19 mouse cellular contexts compared by ENCODE assay signal in genomic region chr8:121570801-121571200, GRCm38 (mm10). TPM values are rescaled to one million over a fixed set of nuclear protein-coding genes. Genes with fewer than 3 reads are reported as not detected.
A peak's percentile ranks its signal among the peaks of the same experiment; 100 is the strongest.
DNase-seq lines count a peak whose midpoint lies in the region; ATAC-seq and TF ChIP-seq lines count a peak whose summit lies in the region.
"Had no signal": no experiment of that assay in that cellular context is flagged by ENCODE, and none has a peak within 500 bp of the region (broad histone marks: within the 10 kb centered on the region; RNA-seq: fewer than 3 reads in every experiment).

No protein-coding gene starts in this region.

- intact Hi-C loops in left cerebral cortex, adult 2 months (cut with DNase I), result no loop called here
- intact Hi-C loops in left cerebral cortex, postnatal 4 days (cut with DNase I), result no loop called here

- in situ Hi-C loops in ES-E14 (cut with MboI; ENCODE audit: low sequenced_read_pairs in 2 of 2, unreplicated experiment in 2 of 2), result no loop called here

- peak overlapping the region; percentile 36 for H3K4me2 ChIP-seq in liver, embryonic 13.5 days
- no peak overlapping the region for H3K4me2 ChIP-seq in forebrain, embryonic 15.5 days (replicated peaks)
- H3K4me2 ChIP-seq: forebrain, embryonic 12.5 days had no signal

- H3K9me3 ChIP-seq in ES-E14 (ENCODE audit: control insufficient read depth, insufficient read depth, low read depth, low read length), result no peaks in the 10 kb centered on the region
- no peaks in the 10 kb centered on the region for H3K9me3 ChIP-seq in liver, embryonic 13.5 days (replicated peaks)
- H3K9me3 ChIP-seq in forebrain, embryonic 15.5 days, result no peaks in the 10 kb centered on the region
- H3K9me3 ChIP-seq: embryonic facial prominence, embryonic 10.5 days; forebrain, embryonic 12.5 days had no signal

- peak; percentile 24; the same call in 1 of the 2 replicates for ATAC-seq in frontal cortex, adult (ENCODE audit: low TSS enrichment)
- no peak for ATAC-seq in liver, embryonic 13.5 days (ENCODE audit: low read depth)
- no peak for ATAC-seq in forebrain, embryonic 15.5 days (replicated peaks)
- ATAC-seq: hindbrain, postnatal 0 days had no signal

- no peak for TF ChIP-seq CTCF in left cerebral cortex, adult 2 months (IDR thresholded peaks at IDR 0.05)

- no peak for DNase-seq in frontal cortex, adult 2 months (ENCODE audit: extremely low spot score in 1 of 2, low spot score in 1 of 2)
- no peak for DNase-seq in left cerebral cortex, adult 2 months (ENCODE audit: extremely low spot score in 1 of 2, low spot score in 2 of 2)
- no peak for DNase-seq in left cerebral cortex, postnatal 4 days
- no peak for DNase-seq in ES-E14 (ENCODE audit: low read depth, low spot score)
- no peak for DNase-seq in liver, embryonic 13.5 days
- no peak for DNase-seq in adrenal gland, postnatal 36 days
- DNase-seq: cerebellum, adult 11-12 months; gastrocnemius, postnatal 10 days; kidney, postnatal 10 days; midbrain, embryonic 14.5 days had no signal

- H3K27me3 ChIP-seq in liver, embryonic 13.5 days, result no peaks in the 10 kb centered on the region
- H3K27me3 ChIP-seq in forebrain, embryonic 15.5 days, result no peaks in the 10 kb centered on the region
- H3K27me3 ChIP-seq: forebrain, embryonic 12.5 days had no signal

- 67% methylated on average over 17 of the region's 17 CpGs for WGBS in liver, embryonic 13.5 days (ENCODE audit: insufficient replicate concordance)
- 91% methylated on average over 17 of the region's 17 CpGs for WGBS in forebrain, embryonic 15.5 days

- H3K4me1 ChIP-seq in ES-E14 (ENCODE audit: control insufficient read depth in 2 of 2, insufficient read depth in 2 of 2, low read length in 2 of 2, poor library complexity in 1 of 2), result peaks cover 2 to 14% of the 10 kb centered on the region in 2 experiments; a peak in 3 of 4 replicates
- peaks cover 71% of the 10 kb centered on the region for H3K4me1 ChIP-seq in liver, embryonic 13.5 days (replicated peaks)
- H3K4me1 ChIP-seq in forebrain, embryonic 15.5 days, result 0 out of 2 replicates have a peak, but pooled peaks cover under 1% of the 10 kb centered on the region

- H3K36me3 ChIP-seq in ES-E14 (ENCODE audit: control insufficient read depth, insufficient read depth, low read length, poor library complexity, severe bottlenecking), result no peaks in the 10 kb centered on the region
- H3K36me3 ChIP-seq in liver, embryonic 13.5 days, result peaks cover 6% of the 10 kb centered on the region
- H3K36me3 ChIP-seq in forebrain, embryonic 15.5 days, result no peaks in the 10 kb centered on the region
- H3K36me3 ChIP-seq: forebrain, embryonic 12.5 days had no signal

- peak overlapping the region; percentile 33; the same call in 1 of the 2 replicates for H3K9ac ChIP-seq in ES-E14 (ENCODE audit: insufficient read depth, low read depth, low read length, poor library complexity, severe bottlenecking)
- no peak overlapping the region for H3K9ac ChIP-seq in liver, embryonic 13.5 days
- no peak overlapping the region for H3K9ac ChIP-seq in forebrain, embryonic 15.5 days (replicated peaks)
- H3K9ac ChIP-seq: forebrain, embryonic 12.5 days had no signal

- no peak overlapping the region for H3K4me3 ChIP-seq in left cerebral cortex, adult 2 months
- peak overlapping the region; percentile 46 to 59 for H3K4me3 ChIP-seq in ES-E14 (ENCODE audit: insufficient read depth in 1 of 2, low read depth in 1 of 2, low read length in 2 of 2, poor library complexity in 1 of 2, severe bottlenecking in 1 of 2)
- H3K4me3 ChIP-seq in liver, embryonic 13.5 days (replicated peaks), result peak overlapping the region; percentile 16
- H3K4me3 ChIP-seq in forebrain, embryonic 15.5 days, result no peak overlapping the region
- H3K4me3 ChIP-seq: embryonic facial prominence, embryonic 10.5 days; forebrain, embryonic 12.5 days had no signal

- H3K27ac ChIP-seq in left cerebral cortex, adult 2 months, result peak overlapping the region; percentile 76
- no peak overlapping the region for H3K27ac ChIP-seq in ES-E14 (ENCODE audit: insufficient read depth, low read depth, low read length, poor library complexity, severe bottlenecking)
- peak overlapping the region; percentile 30; the same call in 1 of the 2 replicates for H3K27ac ChIP-seq in liver, embryonic 13.5 days
- H3K27ac ChIP-seq in forebrain, embryonic 15.5 days (replicated peaks), result no peak overlapping the region
- H3K27ac ChIP-seq: embryonic facial prominence, embryonic 10.5 days; forebrain, embryonic 12.5 days; hindbrain, postnatal 0 days had no signal

TF ChIP-seq in ES-E14, 5 proteins besides CTCF, POLR2A, EP300 and RAD21:
- TF ChIP-seq HCFC1 (IDR thresholded peaks at IDR 0.05; ENCODE audit: borderline replicate concordance, insufficient read depth, low read length) (no peak), CHD2 (IDR thresholded peaks at IDR 0.05; ENCODE audit: low read depth, low read length) (no peak), MAFK (IDR thresholded peaks at IDR 0.05; ENCODE audit: insufficient read depth, low read depth, low read length) (no peak), ZC3H11A (IDR thresholded peaks at IDR 0.05; ENCODE audit: borderline replicate concordance, low read depth, low read length) (no peak), ZNF384 (IDR thresholded peaks at IDR 0.05; ENCODE audit: low read depth, low read length) (no peak)

RNA-seq across cellular contexts. Expression of gene Fbxo31, which starts 7.8 kb away (rescaled TPM):
- polyA plus RNA-seq in frontal cortex, adult 2 months (2012; rRNA removed), result 70.9 and 77.2 TPM in 2 replicates
- 100 to 1,000 TPM in 1 of 2 experiments, 10 to 100 TPM in 1; 97.8 to 104 TPM for total RNA-seq in left cerebral cortex, adult 2 months (2021)
- 10 to 100 TPM; 64.1 to 67.3 TPM for total RNA-seq in left cerebral cortex, postnatal 4 days (2021)
- total RNA-seq in ES-E14 (2012; rRNA removed), result 15.5 and 16.9 TPM in 2 replicates
- 10.4 and 11.3 TPM in 2 replicates for polyA plus RNA-seq in liver, embryonic 13.5 days (2015; fragmentation: Nextera tagmentation; extraction: Ambion mirVana)
- total RNA-seq in adrenal gland, postnatal 36 days (2021), result 10 to 100 TPM; 45.4 to 54.8 TPM
- 31.0 and 32.4 TPM in 2 replicates for polyA plus RNA-seq in forebrain, embryonic 15.5 days (2015; fragmentation: Nextera tagmentation; extraction: Ambion mirVana)

RNA-seq across cellular contexts. Expression of gene Map1lc3b, which starts 19.4 kb away (rescaled TPM):
- 128 and 152 TPM in 2 replicates for polyA plus RNA-seq in frontal cortex, adult 2 months (2012; rRNA removed)
- total RNA-seq in left cerebral cortex, adult 2 months (2021), result 100 to 1,000 TPM; 178 to 181 TPM
- 100 to 1,000 TPM; 145 to 167 TPM for total RNA-seq in left cerebral cortex, postnatal 4 days (2021)
- 83.2 and 92.4 TPM in 2 replicates for total RNA-seq in ES-E14 (2012; rRNA removed)
- polyA plus RNA-seq in liver, embryonic 13.5 days (2015; fragmentation: Nextera tagmentation; extraction: Ambion mirVana), result 135 and 144 TPM in 2 replicates
- total RNA-seq in adrenal gland, postnatal 36 days (2021), result 100 to 1,000 TPM; 179 to 206 TPM
- 394 and 395 TPM in 2 replicates for polyA plus RNA-seq in forebrain, embryonic 15.5 days (2015; fragmentation: Nextera tagmentation; extraction: Ambion mirVana)

RNA-seq across cellular contexts. Expression of gene 1700018B08Rik, which starts 26.7 kb away (rescaled TPM):
- polyA plus RNA-seq in frontal cortex, adult 2 months (2012; rRNA removed), result not detected in 2 replicates
- total RNA-seq in left cerebral cortex, adult 2 months (2021), result not detected
- total RNA-seq in left cerebral cortex, postnatal 4 days (2021), result not detected
- total RNA-seq in ES-E14 (2012; rRNA removed), result 0.58 and 2.6 TPM in 2 replicates
- not detected in 2 replicates for polyA plus RNA-seq in liver, embryonic 13.5 days (2015; fragmentation: Nextera tagmentation; extraction: Ambion mirVana)
- total RNA-seq in adrenal gland, postnatal 36 days (2021), result not detected
- polyA plus RNA-seq in forebrain, embryonic 15.5 days (2015; fragmentation: Nextera tagmentation; extraction: Ambion mirVana), result not detected in 2 replicates
- total RNA-seq: adrenal gland, adult 8-10 months; gastrocnemius, postnatal 10 days; layer of hippocampus, postnatal 14 days had no signal
- polyA plus RNA-seq: embryonic facial prominence, embryonic 10.5 days; forebrain, embryonic 12.5 days; hindbrain, postnatal 0 days; limb, embryonic 14.5 days; neural tube, embryonic 14.5 days had no signal

Comparison
In these comparisons a context has a peak if more than half of its experiments do, and no peak if none do; other contexts are left out.
1. H3K27ac ChIP-seq: peak in left cerebral cortex, adult 2 months (single experiment) and liver, embryonic 13.5 days (single experiment); none in ES-E14 (single experiment) and forebrain, embryonic 15.5 days (single experiment).
2. H3K4me3 ChIP-seq: peak in ES-E14 (2 of 2) and liver, embryonic 13.5 days (single experiment); none in left cerebral cortex, adult 2 months (single experiment) and forebrain, embryonic 15.5 days (single experiment).